Mouse (Mus musculus): ENCODE results near the gene Sgms1. TPM values are rescaled to one million over a fixed set of nuclear protein-coding genes. Genes with fewer than 3 reads are reported as not detected.
"Not testable (repeated sequence)": the region's sequence is repeated elsewhere in the genome, so short reads cannot be mapped to it uniquely, and the experiment has no call there.

The Sgms1 gene
- polyA plus RNA-seq, 1 experiment: 10.8 TPM

- H3K4me3 ChIP-seq (replicated peaks): no peak overlapping the region
- no peak for TF ChIP-seq GATA1 (IDR thresholded peaks at IDR 0.05; ENCODE audit: borderline replicate concordance, low read length)
- TF ChIP-seq FLI1 (IDR thresholded peaks at IDR 0.05; ENCODE audit: low read length): no peak
- no peaks in the 10 kb centered on the region for H3K36me3 ChIP-seq (replicated peaks; ENCODE audit: low read length)
- no peaks in the 10 kb centered on the region for H3K27me3 ChIP-seq (replicated peaks)
- H3K4me1 ChIP-seq: peaks cover 18% of the 10 kb centered on the region
- no peaks in the 10 kb centered on the region for H3K9me3 ChIP-seq
These were observed 286.6 kb downstream of the Sgms1 start for GRCm38 (mm10) chr19:32102976-32103300.

DNA sequence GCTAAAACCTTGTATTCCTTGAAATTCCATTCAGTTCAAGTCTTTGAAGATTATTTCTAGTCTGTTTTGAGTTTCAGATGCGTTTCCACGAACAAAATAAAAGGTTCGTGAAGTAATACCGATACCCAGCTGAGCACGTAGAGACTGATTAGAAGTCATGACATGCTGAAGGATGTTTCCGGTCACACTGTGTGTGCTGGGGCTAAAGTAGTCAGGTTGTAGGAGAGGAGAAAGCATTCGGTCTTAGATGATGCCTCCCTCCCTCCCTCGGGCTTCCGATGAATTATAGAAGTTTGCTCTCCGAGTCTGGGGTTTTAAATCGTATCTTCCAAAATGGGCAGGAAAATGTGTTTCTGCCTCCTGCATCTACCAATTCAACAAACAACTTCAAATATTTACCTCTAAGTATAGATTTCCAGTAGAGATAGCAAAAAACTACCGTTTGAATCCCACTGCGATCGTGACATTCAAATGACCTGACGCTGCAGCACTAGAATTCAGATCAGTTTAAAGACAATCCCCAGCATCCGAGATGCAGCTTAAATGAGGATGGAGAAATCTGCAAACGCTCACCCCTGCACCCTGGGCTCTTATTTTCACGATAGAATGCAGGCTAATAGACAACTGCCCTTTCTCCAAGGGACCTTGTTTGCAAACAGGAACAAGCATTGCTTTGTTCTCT lies 287.1 kb downstream of the Sgms1 start:
- no peak for TF ChIP-seq FLI1 (IDR thresholded peaks at IDR 0.05; ENCODE audit: low read length)
- TF ChIP-seq GATA1 (IDR thresholded peaks at IDR 0.05; ENCODE audit: borderline replicate concordance, low read length): no peak
- peaks cover 18% of the 10 kb centered on the region for H3K4me1 ChIP-seq
- H3K36me3 ChIP-seq (replicated peaks; ENCODE audit: low read length): no peaks in the 10 kb centered on the region

GRCm38 (mm10) chr19:32098582-32098981 lies 290.9 kb downstream of the Sgms1 start:
- H3K4me3 ChIP-seq (replicated peaks): no peak overlapping the region
- no peak for TF ChIP-seq GATA1 (IDR thresholded peaks at IDR 0.05; ENCODE audit: borderline replicate concordance, low read length)
- no peak for TF ChIP-seq FLI1 (IDR thresholded peaks at IDR 0.05; ENCODE audit: low read length)
- peaks cover 6% of the 10 kb centered on the region for H3K36me3 ChIP-seq (replicated peaks; ENCODE audit: low read length)
- no peaks in the 10 kb centered on the region for H3K9me3 ChIP-seq
- peaks cover 8% of the 10 kb centered on the region for H3K4me1 ChIP-seq
- H3K27me3 ChIP-seq (replicated peaks): peaks cover 2% of the 10 kb centered on the region

More for the DNA sequence above, 287.1 kb downstream of the Sgms1 start:
- H3K27me3 ChIP-seq (replicated peaks): no peaks in the 10 kb centered on the region
- H3K4me3 ChIP-seq (replicated peaks): no peak overlapping the region
- no peaks in the 10 kb centered on the region for H3K9me3 ChIP-seq

DNA sequence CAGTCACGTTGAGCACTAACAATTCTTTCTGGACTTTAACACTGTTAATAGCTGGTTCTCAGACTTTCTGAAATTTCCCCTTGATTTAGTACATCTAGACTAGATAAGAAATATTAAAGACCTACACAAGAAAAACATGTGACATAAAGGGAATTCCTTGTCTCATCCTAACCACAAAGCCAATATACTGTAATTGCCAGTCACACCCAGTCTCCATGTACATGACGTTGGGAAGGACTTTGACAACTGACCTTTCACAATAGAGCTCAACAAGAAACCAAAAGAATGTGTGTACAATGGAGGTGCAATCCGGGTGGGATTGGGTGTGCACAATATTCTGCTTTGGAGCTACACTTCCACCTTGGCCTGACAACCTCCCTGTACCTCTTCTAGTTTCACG lies 297.2 kb downstream of the Sgms1 start:
- Histone ChIP-seq H3K36me3 (replicated peaks; ENCODE audit: low read length) (peaks cover 16% of the 10 kb centered on the region), H3K9me3 (no peaks in the 10 kb centered on the region), H3K4me3 (replicated peaks) (no peak overlapping the region), H3K4me1 (peaks cover 3% of the 10 kb centered on the region; the same call in 1 of the 2 replicates), H3K27me3 (replicated peaks) (peaks cover 2% of the 10 kb centered on the region)
- TF ChIP-seq FLI1 (IDR thresholded peaks at IDR 0.05; ENCODE audit: low read length) (no peak), GATA1 (IDR thresholded peaks at IDR 0.05; ENCODE audit: borderline replicate concordance, low read length) (no peak)

DNA sequence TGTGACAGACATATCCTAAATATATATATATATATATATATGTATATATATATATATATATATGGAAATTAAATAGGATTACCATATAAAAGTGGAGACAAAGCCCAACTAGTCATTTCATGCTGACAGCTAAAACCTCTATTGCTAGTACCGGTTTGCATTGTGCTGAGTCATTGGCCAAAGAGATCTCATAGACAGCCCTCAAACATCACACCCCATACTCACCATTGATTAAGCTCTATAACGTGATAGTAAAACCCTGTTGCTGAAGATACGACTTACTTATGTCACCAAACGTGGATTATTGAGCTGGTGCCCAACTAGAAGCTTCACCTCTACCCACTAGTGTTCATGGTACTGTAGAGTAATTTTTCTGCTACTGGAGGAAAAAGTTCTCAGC lies 298.7 kb downstream of the Sgms1 start:
- Histone ChIP-seq H3K4me3 (replicated peaks) (no peak overlapping the region), H3K36me3 (replicated peaks; ENCODE audit: low read length) (peaks cover 16% of the 10 kb centered on the region), H3K4me1 (peaks cover 3% of the 10 kb centered on the region; the same call in 1 of the 2 replicates), H3K9me3 (no peaks in the 10 kb centered on the region), H3K27me3 (replicated peaks) (no peaks in the 10 kb centered on the region)
- TF ChIP-seq GATA1 (IDR thresholded peaks at IDR 0.05; ENCODE audit: borderline replicate concordance, low read length) (no peak), FLI1 (IDR thresholded peaks at IDR 0.05; ENCODE audit: low read length) (no peak)

DNA sequence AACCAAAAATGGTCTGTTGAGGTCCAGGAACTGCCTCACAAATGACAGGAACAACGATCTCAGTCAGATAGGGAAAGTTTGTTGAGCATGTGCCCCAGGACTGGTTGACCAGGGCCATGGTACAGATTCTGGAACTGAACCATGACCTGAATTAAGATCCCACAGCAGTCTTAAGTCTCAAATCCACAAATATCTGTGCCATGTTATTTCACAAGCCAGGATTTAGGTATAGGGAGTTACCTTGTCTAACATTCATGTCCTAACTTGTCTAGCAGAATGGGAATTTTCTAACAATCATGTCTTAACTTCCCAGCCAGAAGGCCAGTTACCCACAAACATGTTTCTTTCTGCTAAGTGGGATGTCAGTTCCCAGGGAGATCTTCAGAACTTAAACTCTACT lies 300.9 kb downstream of the Sgms1 start:
- H3K4me3 ChIP-seq (replicated peaks): no peak overlapping the region
- no peaks in the 10 kb centered on the region for H3K9me3 ChIP-seq
- TF ChIP-seq FLI1 (IDR thresholded peaks at IDR 0.05; ENCODE audit: low read length) (no peak), GATA1 (IDR thresholded peaks at IDR 0.05; ENCODE audit: borderline replicate concordance, low read length) (no peak)
- H3K27me3 ChIP-seq (replicated peaks): no peaks in the 10 kb centered on the region
- H3K4me1 ChIP-seq: peaks cover 3% of the 10 kb centered on the region; the same call in 1 of the 2 replicates
- H3K36me3 ChIP-seq (replicated peaks; ENCODE audit: low read length): peaks cover 10% of the 10 kb centered on the region

- Histone ChIP-seq H3K36me3 (replicated peaks; ENCODE audit: low read length) (peaks cover 10% of the 10 kb centered on the region), H3K27me3 (replicated peaks) (no peaks in the 10 kb centered on the region), H3K4me3 (replicated peaks) (no peak overlapping the region), H3K4me1 (peaks cover 3% of the 10 kb centered on the region; the same call in 1 of the 2 replicates), H3K9me3 (no peaks in the 10 kb centered on the region)
- no peak for TF ChIP-seq GATA1 (IDR thresholded peaks at IDR 0.05; ENCODE audit: borderline replicate concordance, low read length)
- no peak for TF ChIP-seq FLI1 (IDR thresholded peaks at IDR 0.05; ENCODE audit: low read length)
These were observed 301.6 kb downstream of the Sgms1 start for GRCm38 (mm10) chr19:32087736-32088470.

DNA sequence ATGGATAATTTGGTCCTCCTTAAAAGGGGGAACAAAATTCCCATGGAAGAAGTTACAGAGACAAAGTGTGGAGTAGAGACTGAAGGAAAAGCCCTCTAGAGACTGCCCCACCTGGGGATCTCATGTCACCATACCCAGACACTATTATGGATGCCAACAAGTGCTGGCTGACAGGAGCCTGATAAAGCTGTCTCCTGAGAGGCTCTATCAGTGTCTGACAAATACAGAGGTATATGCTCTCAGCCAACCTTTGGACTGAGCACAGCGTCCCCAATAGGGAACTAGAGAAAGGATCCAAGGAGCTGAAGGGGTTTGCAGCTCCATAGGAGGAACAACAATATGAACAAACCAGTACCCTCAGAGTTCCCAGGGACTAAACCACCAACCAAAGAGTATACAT lies 304.7 kb downstream of the Sgms1 start:
- not testable (repeated sequence) for H3K4me1 ChIP-seq; H3K36me3 ChIP-seq (replicated peaks; ENCODE audit: low read length); H3K27me3 ChIP-seq (replicated peaks); H3K9me3 ChIP-seq; H3K4me3 ChIP-seq (replicated peaks)

Other genes with a start within 250 kb of the Sgms1 start
- gene Rpl9-ps6, start 76.9 kb upstream of the Sgms1 start, polyA plus RNA-seq (2012; ENCODE audit: insufficient read depth, low replicate concordance): 2.3 TPM in 1 of 2 replicates, not detected in the other
- 41.2 and 92.1 TPM in 2 replicates for gene Minpp1, start 96.1 kb upstream of the Sgms1 start, polyA plus RNA-seq (2012; ENCODE audit: insufficient read depth, low replicate concordance)
- gene Papss2, start 206.1 kb upstream of the Sgms1 start, polyA plus RNA-seq (2012; ENCODE audit: insufficient read depth, low replicate concordance): 0.66 TPM in 1 of 2 replicates, not detected in the other